Mouse (Mus musculus) small intestine, adult 2 months (tissue): ENCODE results near the gene Zfp57.

Experiments
- CTCF ChIP-seq: fragments of 200-500 bp; IDR thresholded peaks from 2 replicates; pipeline ENCODE4 v1.5.1; 2012; ENCODE audit warnings: low read depth, mild to moderate bottlenecking, control low read depth, inconsistent platforms, low read length, moderate library complexity, mixed read lengths; ENCODE audit not compliant: insufficient replicate concordance, insufficient read length; ENCODE audit errors: extremely low read depth
- POLR2A ChIP-seq: fragments of 200-500 bp; IDR thresholded peaks from 2 replicates; pipeline ENCODE4 v1.6.1; 2012; ENCODE audit warnings: low read depth, mild to moderate bottlenecking, control low read depth, inconsistent platforms, low read length, moderate library complexity

DNA sequence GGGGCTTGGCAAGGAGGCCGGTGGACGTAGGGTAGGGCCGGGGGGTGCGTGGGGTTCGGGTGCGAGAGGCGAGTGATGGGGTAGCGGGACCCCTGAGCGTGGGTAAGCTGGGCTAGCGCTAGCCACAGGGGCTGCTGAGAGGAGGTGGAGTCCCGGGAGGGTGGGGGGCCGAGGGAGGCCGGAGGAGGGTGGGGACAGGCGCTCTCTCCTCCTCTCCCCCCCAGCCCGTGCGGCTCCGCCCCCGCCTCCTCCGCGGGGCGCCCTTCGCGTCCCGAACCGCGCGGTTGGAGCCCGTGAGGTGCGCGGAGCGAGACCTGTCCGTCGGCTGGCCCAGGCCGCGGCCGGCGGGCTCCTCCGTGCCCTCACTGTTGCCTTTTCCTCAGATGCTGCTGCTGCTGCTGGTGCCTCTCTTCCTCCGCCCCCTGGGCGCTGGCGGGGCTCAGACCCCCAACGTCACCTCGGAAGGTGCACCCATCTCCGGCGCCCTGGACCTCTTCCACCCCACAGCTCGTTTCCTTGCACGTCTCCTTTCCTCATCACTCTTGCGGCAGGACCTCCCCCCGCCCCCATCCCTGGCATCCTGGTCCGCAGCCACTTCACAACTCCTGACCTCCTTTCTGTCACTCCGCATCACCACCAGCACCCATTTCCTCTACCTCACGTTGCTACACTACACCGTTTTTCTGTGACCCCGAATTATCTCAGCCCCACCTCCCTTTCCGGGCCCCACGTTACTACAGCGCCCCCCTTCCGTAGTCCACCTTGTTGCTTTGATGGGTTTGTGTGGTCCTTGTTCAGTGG is 45.5 kb downstream of the Zfp57 start:
- TF ChIP-seq POLR2A, result no peak
- no peak for TF ChIP-seq CTCF
